Mouse (Mus musculus): ENCODE measurements around the gene Gm5426.
"Not testable (repeated sequence)": the region's sequence is repeated elsewhere in the genome, so short reads cannot be mapped to it uniquely, and the experiment has no call there.

The Gm5426 gene

GRCm38 (mm10) chr10:96136451-96136850, at the start of gene Gm5426:
Gene Gm5426, plus strand, starts transcription at chr10:96136603.
- DNase-seq = not testable (repeated sequence)

GRCm38 (mm10) chr10:96089744-96090143, 46.7 kb upstream of the Gm5426 start:
- no peak for DNase-seq

GRCm38 (mm10) chr10:96090388-96090787, 46.0 kb upstream of the Gm5426 start:
- DNase-seq = no peak

GRCm38 (mm10) chr10:96093890-96094531, 42.4 kb upstream of the Gm5426 start:
- no peak for DNase-seq

- no peak for DNase-seq
Observed at GRCm38 (mm10) chr10:96094559-96094958, 41.8 kb upstream of the Gm5426 start.

GRCm38 (mm10) chr10:96096730-96097129, 39.7 kb upstream of the Gm5426 start:
- no peak for DNase-seq

- no peak for DNase-seq
Observed at GRCm38 (mm10) chr10:96101035-96101434, 35.4 kb upstream of the Gm5426 start.

GRCm38 (mm10) chr10:96104158-96104557, 32.2 kb upstream of the Gm5426 start:
- no peak for DNase-seq

GRCm38 (mm10) chr10:96104624-96105023, 31.8 kb upstream of the Gm5426 start:
- no peak for DNase-seq

GRCm38 (mm10) chr10:96105124-96105523, 31.3 kb upstream of the Gm5426 start:
- DNase-seq = no peak

GRCm38 (mm10) chr10:96106972-96107720, 29.3 kb upstream of the Gm5426 start:
- no peak for DNase-seq

- DNase-seq = no peak
Observed at GRCm38 (mm10) chr10:96107825-96108224, 28.6 kb upstream of the Gm5426 start.

- DNase-seq = no peak
Observed at GRCm38 (mm10) chr10:96115325-96115724, 21.1 kb upstream of the Gm5426 start.

- no peak for DNase-seq
Observed at GRCm38 (mm10) chr10:96120821-96121220, 15.6 kb upstream of the Gm5426 start.

- peak; percentile 31 for DNase-seq
Observed at GRCm38 (mm10) chr10:96121249-96122010, 15.0 kb upstream of the Gm5426 start.

- DNase-seq = no peak
Observed at GRCm38 (mm10) chr10:96123885-96124284, 12.5 kb upstream of the Gm5426 start.

GRCm38 (mm10) chr10:96124290-96124689, 12.1 kb upstream of the Gm5426 start:
- no peak for DNase-seq

GRCm38 (mm10) chr10:96125771-96126454, 10.5 kb upstream of the Gm5426 start:
- peak; percentile 12 for DNase-seq

GRCm38 (mm10) chr10:96129213-96129612, 7.2 kb upstream of the Gm5426 start:
- DNase-seq = no peak

- no peak for DNase-seq
Observed at GRCm38 (mm10) chr10:96130406-96130805, 6.0 kb upstream of the Gm5426 start.

- DNase-seq = no peak
Observed at GRCm38 (mm10) chr10:96131112-96131511, 5.3 kb upstream of the Gm5426 start.

- peak; percentile 83 for DNase-seq
Observed at GRCm38 (mm10) chr10:96132161-96132560, 4.2 kb upstream of the Gm5426 start.

GRCm38 (mm10) chr10:96138585-96138984, 2.2 kb downstream of the Gm5426 start:
- DNase-seq = no peak

Data from lung, postnatal 10 days (tissue).